Mouse (Mus musculus) forebrain, embryonic 11.5 days (tissue): ENCODE measurements around the gene Cyba. TPM values are rescaled to one million over a fixed set of nuclear protein-coding genes. Genes with fewer than 3 reads are reported as not detected.

Experiments used
- ATAC-seq: fragments of 200-750 bp; cut with Nextera tagmentation; replicated peaks from 2 replicates; pipeline ENCODE4 v1.8.0; 2017; ENCODE audit warnings: moderate TSS enrichment; ENCODE audit not compliant: low FRiP score
- DNase-seq: peaks from one replicate; pipeline ENCODE4 v3.0.0-alpha.2; 2017; ENCODE audit warnings: low spot score
- H3K27ac ChIP-seq: fragments of 300-500 bp; sonication (generic); 2 replicates; pipeline ENCODE4 v1.5.1; 2014; ENCODE audit warnings: low read depth, low read length
- H3K27me3 ChIP-seq: fragments of 300-500 bp; sonication (generic); 2 replicates; pipeline ENCODE4 v1.6.1; 2014; ENCODE audit warnings: mild to moderate bottlenecking, low read length, mixed read lengths; ENCODE audit not compliant: control insufficient read depth, insufficient read depth
- H3K36me3 ChIP-seq: fragments of 300-500 bp; sonication (generic); 2 replicates; pipeline ENCODE4 v1.6.1; 2014; ENCODE audit warnings: mild to moderate bottlenecking, low read length, moderate library complexity, mixed read lengths; ENCODE audit not compliant: control insufficient read depth, insufficient read depth
- H3K4me1 ChIP-seq: fragments of 300-500 bp; sonication (generic); replicated peaks from 2 replicates; pipeline ENCODE4 v1.6.1; 2014; ENCODE audit warnings: low read length, mixed read lengths; ENCODE audit not compliant: control insufficient read depth, insufficient read depth
- H3K4me2 ChIP-seq: fragments of 300-500 bp; sonication (generic); 2 replicates; pipeline ENCODE4 v1.6.1; 2014; ENCODE audit warnings: low read depth, mild to moderate bottlenecking, low read length, moderate library complexity, mixed read lengths; ENCODE audit not compliant: severe bottlenecking
- H3K4me3 ChIP-seq: fragments of 300-500 bp; sonication (generic); 2 replicates; pipeline ENCODE4 v1.5.1; 2014; ENCODE audit warnings: low read depth, low read length
- H3K9ac ChIP-seq: fragments of 300-500 bp; sonication (generic); 2 replicates; pipeline ENCODE4 v1.6.1; 2014; ENCODE audit warnings: low read length
- H3K9me3 ChIP-seq: fragments of 300-500 bp; sonication (generic); 2 replicates; pipeline ENCODE4 v1.6.1; 2016; ENCODE audit warnings: low read length, mixed read lengths; ENCODE audit not compliant: control insufficient read depth
- WGBS: fragments of 180-500 bp; shearing (Covaris S2); extraction: QIAGEN DNeasy Blood & Tissue Kit; methylation state at CpG from one replicate; pipeline ENCODE4 v1.1.7; 2014; 5-methylcytosine and 5-hydroxymethylcytosine counted together
- polyA plus RNA-seq: library from polyadenylated mRNA; unstranded; fragments of >200 nt; fragmentation: Nextera tagmentation; extraction: Ambion mirVana; gene quantifications from 2 replicates; pipeline ENCODE4 v1.2.1, GENCODE M21; 2014

The Cyba gene
- polyA plus RNA-seq, 1 experiment from 2014 or later = 52.3 TPM

- WGBS = 87% methylated on average over 24 of the region's 24 CpGs
- no peak overlapping the region for H3K4me2 ChIP-seq
- no peaks in the 10 kb centered on the region for H3K27me3 ChIP-seq
- DNase-seq (no peak), ATAC-seq (no peak)
- no peak overlapping the region for H3K4me3 ChIP-seq
- H3K4me1 ChIP-seq = no peaks in the 10 kb centered on the region
- H3K9ac ChIP-seq = no peak overlapping the region
- no peak overlapping the region for H3K27ac ChIP-seq
- peaks cover 4% of the 10 kb centered on the region; the same call in 1 of the 2 replicates for H3K36me3 ChIP-seq
- no peaks in the 10 kb centered on the region for H3K9me3 ChIP-seq
These were observed 9.5 kb downstream of the Cyba start for GRCm38 (mm10) chr8:122423217-122423616.

DNA sequence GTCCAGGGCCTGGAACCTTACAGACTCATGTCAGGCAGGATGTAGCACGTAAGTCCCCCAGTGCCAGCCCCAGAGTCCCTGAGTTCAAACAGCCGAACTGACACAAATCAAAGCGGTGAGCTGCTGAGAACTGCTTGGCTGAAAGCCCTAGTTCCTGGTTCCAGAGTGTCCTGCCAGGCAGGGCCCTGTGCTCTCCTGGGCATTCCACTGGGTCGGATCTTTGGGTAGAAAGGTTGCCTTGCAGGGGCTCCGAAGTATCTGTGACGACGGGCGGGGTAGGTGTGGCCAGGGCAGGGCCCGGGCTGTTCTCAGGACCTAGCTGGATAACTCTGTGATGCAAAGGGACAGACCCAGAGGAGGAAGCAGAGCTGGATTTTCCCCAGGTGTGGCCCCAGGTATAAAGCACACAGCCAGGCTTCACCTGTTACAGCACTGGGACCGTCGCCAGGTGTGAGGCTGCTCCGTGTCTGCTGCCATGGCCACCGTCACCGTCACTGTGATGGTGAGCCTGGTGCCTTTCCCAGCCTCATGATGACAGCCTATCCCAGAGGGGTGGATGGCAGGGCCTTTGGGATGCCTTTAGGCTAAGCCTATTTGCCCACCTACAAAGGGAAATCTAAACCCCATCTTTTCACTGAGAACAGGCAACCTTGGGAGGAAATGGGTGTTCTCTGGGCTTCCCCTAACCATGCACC, 11.2 kb downstream of the Cyba start, which contains the start of gene Il17c:
Il17c (plus strand) TSS at position 645 of the 695 bp plus-strand sequence.
- no peaks in the 10 kb centered on the region for H3K27me3 ChIP-seq
- peaks cover 4% of the 10 kb centered on the region; the same call in 1 of the 2 replicates for H3K36me3 ChIP-seq
- no peak for ATAC-seq
- H3K9ac ChIP-seq = no peak within 1 kb of the TSS
- no peaks in the 10 kb centered on the region for H3K4me1 ChIP-seq
- no peaks in the 10 kb centered on the region for H3K9me3 ChIP-seq
- H3K4me2 ChIP-seq = no peak within 1 kb of the TSS
- WGBS = 90% methylated on average over 14 of the region's 14 CpGs
- DNase-seq = no peak
- no peak within 1 kb of the TSS for H3K27ac ChIP-seq
- H3K4me3 ChIP-seq = no peak within 1 kb of the TSS

- H3K27ac ChIP-seq = no peak overlapping the region
- no peaks in the 10 kb centered on the region for H3K4me1 ChIP-seq
- H3K4me3 ChIP-seq = no peak overlapping the region
- DNase-seq = no peak
- no peaks in the 10 kb centered on the region for H3K27me3 ChIP-seq
- H3K9me3 ChIP-seq = no peaks in the 10 kb centered on the region
- whole genome bisulfite sequencing = 78% methylated on average over 9 of the region's 9 CpGs
- H3K36me3 ChIP-seq = peaks cover 7% of the 10 kb centered on the region
- no peak overlapping the region for H3K4me2 ChIP-seq
- ATAC-seq = no peak
- H3K9ac ChIP-seq = no peak overlapping the region
These were observed 12.7 kb downstream of the Cyba start for GRCm38 (mm10) chr8:122419881-122420555.

DNA sequence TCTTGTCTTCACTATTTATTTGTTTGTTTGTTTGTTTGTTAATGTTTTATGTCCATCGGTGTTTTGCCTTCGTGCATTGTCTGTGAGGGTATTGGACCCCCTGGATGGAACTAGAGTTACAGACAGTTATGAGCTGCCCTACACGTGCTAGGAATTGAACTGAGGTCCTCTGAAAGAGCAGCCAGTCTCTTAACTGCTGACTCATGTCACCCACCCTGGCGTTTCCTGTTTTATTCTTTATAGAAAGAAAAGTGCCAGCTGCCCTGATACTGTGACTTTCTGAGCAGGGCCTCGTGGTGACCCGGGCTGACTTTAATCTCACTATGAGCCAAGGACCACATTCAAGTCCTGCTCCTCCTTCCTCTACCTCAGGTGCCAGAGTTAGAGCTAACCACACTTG, 17.2 kb downstream of the Cyba start:
- Histone ChIP-seq H3K4me1 (no peaks in the 10 kb centered on the region), H3K36me3 (peaks cover 23% of the 10 kb centered on the region), H3K9ac (no peak overlapping the region), H3K9me3 (no peaks in the 10 kb centered on the region), H3K27me3 (no peaks in the 10 kb centered on the region), H3K4me2 (no peak overlapping the region), H3K27ac (no peak overlapping the region), H3K4me3 (no peak overlapping the region)
- DNase-seq (no peak), ATAC-seq (no peak)
- 97% methylated on average over 6 of the region's 6 CpGs for WGBS

- Histone ChIP-seq H3K4me1 (no peaks in the 10 kb centered on the region), H3K4me2 (no peak overlapping the region), H3K9ac (no peak overlapping the region), H3K27me3 (no peaks in the 10 kb centered on the region), H3K36me3 (peaks cover 23% of the 10 kb centered on the region), H3K4me3 (no peak overlapping the region), H3K27ac (no peak overlapping the region), H3K9me3 (no peaks in the 10 kb centered on the region)
- 88% methylated on average over 9 of the region's 9 CpGs for WGBS
- DNase-seq = no peak
- no peak for ATAC-seq
These were observed 18.4 kb downstream of the Cyba start for GRCm38 (mm10) chr8:122414311-122414710.

DNA sequence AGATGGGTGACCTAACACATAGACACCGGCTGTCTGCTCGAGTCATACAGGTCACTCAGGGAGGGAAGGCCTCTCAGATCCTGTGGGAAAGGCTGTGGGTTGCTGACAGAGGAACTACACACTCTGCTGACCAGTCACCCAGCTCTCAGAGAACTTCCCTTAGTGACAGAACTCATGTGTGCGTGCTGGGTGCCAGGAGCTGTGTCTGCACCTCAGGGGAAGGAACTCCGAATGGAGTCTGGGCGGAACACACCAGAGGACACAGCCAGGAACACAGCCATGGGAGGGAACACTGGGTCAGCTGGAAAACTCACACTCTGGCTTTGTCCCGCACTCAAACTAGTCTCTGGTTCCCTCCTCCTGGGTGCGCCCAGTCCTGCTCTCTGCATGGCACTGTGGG, 25.1 kb downstream of the Cyba start:
- peaks cover 28% of the 10 kb centered on the region; the same call in 1 of the 2 replicates for H3K36me3 ChIP-seq
- no peak overlapping the region for H3K4me3 ChIP-seq
- ATAC-seq (no peak), DNase-seq (no peak)
- 87% methylated on average over 7 of the region's 7 CpGs for WGBS
- H3K27ac ChIP-seq = no peak overlapping the region
- no peak overlapping the region for H3K9ac ChIP-seq
- H3K9me3 ChIP-seq = no peaks in the 10 kb centered on the region
- H3K4me2 ChIP-seq = no peak overlapping the region
- H3K27me3 ChIP-seq = no peaks in the 10 kb centered on the region
- no peaks in the 10 kb centered on the region for H3K4me1 ChIP-seq

- H3K36me3 ChIP-seq = peaks cover 31% of the 10 kb centered on the region; the same call in 1 of the 2 replicates
- 92% methylated on average over 9 of the region's 9 CpGs for WGBS
- H3K27ac ChIP-seq = no peak overlapping the region
These were observed 27.5 kb downstream of the Cyba start for GRCm38 (mm10) chr8:122405146-122405805.

GRCm38 (mm10) chr8:122398186-122398585, 34.5 kb downstream of the Cyba start:
- no peak for DNase-seq
- Histone ChIP-seq H3K9me3 (no peaks in the 10 kb centered on the region), H3K4me1 (no peaks in the 10 kb centered on the region), H3K27ac (no peak overlapping the region), H3K4me3 (no peak overlapping the region), H3K36me3 (peaks cover 10% of the 10 kb centered on the region; the same call in 1 of the 2 replicates), H3K9ac (no peak overlapping the region), H3K4me2 (no peak overlapping the region), H3K27me3 (no peaks in the 10 kb centered on the region)
- no peak for ATAC-seq
- WGBS = 96% methylated on average over 9 of the region's 9 CpGs

More at GRCm38 (mm10) chr8:122405146-122405805, 27.5 kb downstream of the Cyba start:
- H3K4me2 ChIP-seq = no peak overlapping the region
- H3K4me3 ChIP-seq = no peak overlapping the region
- H3K9ac ChIP-seq = no peak overlapping the region
- H3K9me3 ChIP-seq = no peaks in the 10 kb centered on the region
- no peak for DNase-seq
- no peaks in the 10 kb centered on the region for H3K27me3 ChIP-seq
- H3K4me1 ChIP-seq = no peaks in the 10 kb centered on the region
- ATAC-seq = no peak
